Mouse (Mus musculus): ENCODE measurements around the gene Psmd7.

DNA sequence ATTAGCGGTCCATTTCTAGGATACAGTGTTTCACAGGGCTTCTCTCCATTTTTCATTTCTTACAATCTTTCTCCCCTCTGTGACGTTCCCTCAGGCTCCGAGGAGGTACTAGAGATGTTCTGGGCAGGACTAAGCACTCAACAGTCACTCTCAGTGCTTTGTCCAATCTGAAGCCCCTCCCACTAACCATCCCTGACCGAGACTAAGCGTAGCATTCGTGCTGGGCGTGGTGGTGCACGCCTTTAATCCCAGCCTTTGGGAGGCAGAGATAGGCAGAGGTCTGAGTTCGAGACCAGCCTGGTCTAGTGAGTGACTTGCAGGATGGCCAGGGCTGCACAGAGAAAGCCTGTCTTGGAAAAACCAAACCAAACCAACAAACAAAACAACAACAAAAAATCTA lies 11.4 kb upstream of the Psmd7 start:
- TF ChIP-seq CTCF (IDR thresholded peaks at IDR 0.05; ENCODE audit: control insufficient read depth, insufficient read depth, insufficient replicate concordance, low read depth, low read length), result no peak
- TF ChIP-seq POLR2A (IDR thresholded peaks at IDR 0.05; ENCODE audit: control insufficient read depth, low read depth, low read length), result no peak

Data from testis, adult 2 months (tissue).